Comparison of ENCODE assay signal across 13 mouse cellular contexts in the genomic region with DNA sequence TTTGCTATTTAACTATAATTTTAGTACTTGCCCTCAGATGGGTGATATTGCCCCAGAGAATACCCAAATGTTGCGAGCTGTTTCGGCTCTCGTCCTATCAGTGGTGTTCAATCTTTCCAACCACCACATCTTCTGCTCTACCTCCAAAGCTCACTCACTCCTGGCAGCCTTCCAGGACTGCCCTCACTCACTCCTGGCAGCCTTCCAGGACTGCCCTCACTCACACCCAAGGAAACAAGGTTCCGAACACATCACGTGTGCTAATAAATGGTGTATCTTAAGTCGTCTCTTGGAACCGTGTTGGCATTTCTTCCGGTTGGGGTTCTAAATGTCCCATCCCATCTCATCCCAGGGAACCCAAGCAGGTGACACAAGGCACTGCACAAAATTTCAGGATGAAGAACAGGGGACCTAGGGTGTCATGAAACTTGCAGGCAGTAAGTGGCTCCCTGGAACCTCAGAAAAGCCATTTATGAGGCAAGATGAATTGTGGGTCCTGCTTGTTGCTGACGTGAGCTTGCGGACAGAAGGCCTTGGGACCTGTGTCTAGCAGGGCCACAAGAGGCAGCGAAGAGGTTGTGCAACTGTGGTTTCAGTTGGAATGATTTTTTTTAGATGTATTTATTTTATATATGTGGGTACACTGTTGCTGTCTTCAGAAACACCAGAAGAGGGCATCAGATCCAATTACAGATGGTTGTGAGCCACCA. TPM values are rescaled to one million over a fixed set of nuclear protein-coding genes. Genes with fewer than 3 reads are reported as not detected.
DNase-seq lines count a peak whose midpoint lies in the region; ATAC-seq and TF ChIP-seq lines count a peak whose summit lies in the region.
"Had no signal": no experiment of that assay in that cellular context is flagged by ENCODE, and none has a peak within 500 bp of the region (broad histone marks: within the 10 kb centered on the region; RNA-seq: fewer than 3 reads in every experiment).

No protein-coding gene starts in this region.

- no peak overlapping the region for H3K9ac ChIP-seq in forebrain, postnatal 0 days
- H3K9ac ChIP-seq: neural tube, embryonic 12.5 days had no signal

- no peaks in the 10 kb centered on the region for H3K9me3 ChIP-seq in forebrain, postnatal 0 days (ENCODE audit: low read length)
- no peaks in the 10 kb centered on the region for H3K9me3 ChIP-seq in forebrain, embryonic 10.5 days
- H3K9me3 ChIP-seq: neural tube, embryonic 12.5 days had no signal

- no peaks in the 10 kb centered on the region for H3K27me3 ChIP-seq in forebrain, postnatal 0 days (ENCODE audit: insufficient read depth, low read length)
- H3K27me3 ChIP-seq in forebrain, embryonic 10.5 days (ENCODE audit: poor library complexity, severe bottlenecking): no peaks in the 10 kb centered on the region
- H3K27me3 ChIP-seq: neural tube, embryonic 12.5 days had no signal

- no peak for TF ChIP-seq POLR2A in lung, adult 2 months (IDR thresholded peaks at IDR 0.05; ENCODE audit: borderline replicate concordance, extremely low read depth, low read depth, low read length)

- ATAC-seq in forebrain, postnatal 0 days: peak; percentile 23; the same call in 1 of the 2 replicates

- no peak overlapping the region for H3K4me3 ChIP-seq in forebrain, postnatal 0 days (ENCODE audit: low read depth, low read length)
- H3K4me3 ChIP-seq in forebrain, embryonic 10.5 days: no peak overlapping the region
- H3K4me3 ChIP-seq in lung, adult 2 months (replicated peaks; ENCODE audit: extremely low read depth, low read depth, low read length): no peak overlapping the region
- H3K4me3 ChIP-seq: neural tube, embryonic 12.5 days had no signal

- H3K36me3 ChIP-seq in forebrain, postnatal 0 days (ENCODE audit: insufficient read depth): no peaks in the 10 kb centered on the region
- H3K36me3 ChIP-seq in forebrain, embryonic 10.5 days (replicated peaks): no peaks in the 10 kb centered on the region
- H3K36me3 ChIP-seq: neural tube, embryonic 12.5 days had no signal

- no peak overlapping the region for H3K27ac ChIP-seq in forebrain, postnatal 0 days (ENCODE audit: low read depth, low read length)
- no peak overlapping the region for H3K27ac ChIP-seq in forebrain, embryonic 10.5 days
- H3K27ac ChIP-seq: kidney, postnatal 0 days; neural tube, embryonic 12.5 days had no signal

- peak; percentile 8; the same call in 1 of the 2 replicates for TF ChIP-seq CTCF in forebrain, postnatal 0 days (IDR thresholded peaks at IDR 0.05; ENCODE audit: low read depth)
- TF ChIP-seq CTCF in lung, adult 2 months (IDR thresholded peaks at IDR 0.05; ENCODE audit: insufficient read depth, low read length): no peak

- H3K4me1 ChIP-seq in forebrain, postnatal 0 days (ENCODE audit: insufficient read depth): no peaks in the 10 kb centered on the region
- no peaks in the 10 kb centered on the region for H3K4me1 ChIP-seq in forebrain, embryonic 10.5 days
- H3K4me1 ChIP-seq in lung, adult 2 months (ENCODE audit: control insufficient read depth, insufficient read depth, low read length): no peaks in the 10 kb centered on the region
- H3K4me1 ChIP-seq: neural tube, embryonic 12.5 days had no signal

- 73% methylated on average over 11 of the region's 11 CpGs for WGBS in forebrain, postnatal 0 days
- 95% methylated on average over 11 of the region's 11 CpGs for WGBS in forebrain, embryonic 10.5 days
- WGBS in lung, adult 2 months: 52% methylated on average over 11 of the region's 11 CpGs

- DNase-seq in forebrain, postnatal 0 days: no peak
- DNase-seq in forebrain, embryonic 10.5 days (ENCODE audit: extremely low spot score, low spot score): no peak
- peak; percentile 29 for DNase-seq in lung, postnatal 10 days
- DNase-seq in lung, adult 2 months: no peak
- DNase-seq in adrenal gland, adult 2 months: peak; percentile 69
- peak; percentile 70 to 84 for DNase-seq in kidney, postnatal 36 days
- no peak for DNase-seq in thymus, adult 18-20 months
- no peak for DNase-seq in Muller cell, postnatal 12 days (ENCODE audit: inconsistent ontology term)
- DNase-seq: B cell, adult 2 months; heart, postnatal 36 days had no signal

- no peak overlapping the region for H3K4me2 ChIP-seq in forebrain, postnatal 0 days (ENCODE audit: low read depth)
- H3K4me2 ChIP-seq: neural tube, embryonic 12.5 days had no signal

RNA-seq across cellular contexts. Expression of a gene that starts 19.6 kb away (rescaled TPM):
- 0.08 TPM in 1 of 2 replicates, not detected in the other for total RNA-seq in forebrain, postnatal 0 days (2014; rRNA removed)
- polyA plus RNA-seq in forebrain, postnatal 0 days (2015; fragmentation: Nextera tagmentation; extraction: Ambion mirVana): 0.03 and 0.11 TPM in 2 replicates
- 0.50 and 0.99 TPM in 2 replicates for polyA plus RNA-seq in forebrain, embryonic 10.5 days (2016; fragmentation: Nextera tagmentation; extraction: Ambion mirVana)
- 1.0 and 1.8 TPM in 2 replicates for polyA plus RNA-seq in lung, adult 2 months (2012; rRNA removed)
- 1 to 10 TPM in 1 of 2 experiments, under 1 TPM in 1; 0.98 to 1.1 TPM for total RNA-seq in adrenal gland, adult 2 months (2021)
- polyA plus RNA-seq in adrenal gland, adult 2 months (2012; rRNA removed): 0.09 and 0.16 TPM in 2 replicates

RNA-seq across cellular contexts. Expression of a gene that starts 32.2 kb away (rescaled TPM):
- total RNA-seq in forebrain, postnatal 0 days (2014; rRNA removed): 4.4 and 6.9 TPM in 2 replicates
- polyA plus RNA-seq in forebrain, postnatal 0 days (2015; fragmentation: Nextera tagmentation; extraction: Ambion mirVana): 3.6 and 5.9 TPM in 2 replicates
- 3.1 TPM in 2 replicates for polyA plus RNA-seq in forebrain, embryonic 10.5 days (2016; fragmentation: Nextera tagmentation; extraction: Ambion mirVana)
- polyA plus RNA-seq in lung, adult 2 months (2012; rRNA removed): 2.4 and 2.7 TPM in 2 replicates
- total RNA-seq in adrenal gland, adult 2 months (2021): 10 to 100 TPM; 19.8 to 62.9 TPM
- polyA plus RNA-seq in adrenal gland, adult 2 months (2012; rRNA removed): 20.4 and 29.0 TPM in 2 replicates
- polyA plus RNA-seq: limb, embryonic 11.5 days had no signal

Comparison
In these comparisons a context has a peak if more than half of its experiments do, and no peak if none do; other contexts are left out.
1. DNase-seq: peak in lung, postnatal 10 days (single experiment), adrenal gland, adult 2 months (single experiment) and kidney, postnatal 36 days (2 of 2); none in forebrain, postnatal 0 days (single experiment), forebrain, embryonic 10.5 days (single experiment), lung, adult 2 months (single experiment), thymus, adult 18-20 months (0 of 2) and Muller cell, postnatal 12 days (single experiment).